Mouse (Mus musculus) liver, embryonic 15.5 days (tissue): ENCODE data around the gene Tada2b. TPM values are rescaled to one million over a fixed set of nuclear protein-coding genes. Genes with fewer than 3 reads are reported as not detected.

Experiments used
- ATAC-seq: fragments of 200-750 bp; cut with Nextera tagmentation; 2 replicates; pipeline ENCODE4 v1.8.0; 2017; ENCODE audit warnings: moderate number of reproducible peaks, mild to moderate bottlenecking, moderate library complexity; ENCODE audit not compliant: insufficient read depth
- H3K27ac ChIP-seq: fragments of 300-500 bp; sonication (generic); replicated peaks from 2 replicates; pipeline ENCODE4 v1.5.1; 2015; ENCODE audit warnings: mild to moderate bottlenecking, inconsistent platforms
- H3K27me3 ChIP-seq: fragments of 300-500 bp; sonication (generic); 2 replicates; pipeline ENCODE4 v1.6.1; 2015; ENCODE audit warnings: mild to moderate bottlenecking, inconsistent platforms
- H3K36me3 ChIP-seq: fragments of 300-500 bp; sonication (generic); replicated peaks from 2 replicates; pipeline ENCODE4 v1.6.1; 2015; ENCODE audit warnings: moderate library complexity, mild to moderate bottlenecking, inconsistent platforms
- H3K4me1 ChIP-seq: fragments of 300-500 bp; sonication (generic); replicated peaks from 2 replicates; pipeline ENCODE4 v1.6.1; 2015; ENCODE audit warnings: inconsistent platforms
- H3K4me2 ChIP-seq: fragments of 300-500 bp; sonication (generic); 2 replicates; pipeline ENCODE4 v1.6.1; 2015; ENCODE audit warnings: moderate library complexity, mild to moderate bottlenecking, inconsistent platforms
- H3K4me3 ChIP-seq: fragments of 300-500 bp; sonication (generic); replicated peaks from 2 replicates; pipeline ENCODE4 v1.5.1; 2015; ENCODE audit warnings: mild to moderate bottlenecking, inconsistent platforms
- H3K9ac ChIP-seq: fragments of 300-500 bp; sonication (generic); 2 replicates; pipeline ENCODE4 v1.6.1; 2015; ENCODE audit warnings: moderate library complexity, mild to moderate bottlenecking, inconsistent platforms
- H3K9me3 ChIP-seq: fragments of 300-500 bp; sonication (generic); replicated peaks from 2 replicates; pipeline ENCODE4 v1.6.1; 2016; ENCODE audit warnings: inconsistent platforms
- WGBS: fragments of 180-500 bp; shearing (Covaris S2); methylation state at CpG from one replicate; pipeline ENCODE4 v1.1.7; 2015; ENCODE audit warnings: mixed read lengths; ENCODE audit not compliant: insufficient replicate concordance; 5-methylcytosine and 5-hydroxymethylcytosine counted together
- polyA plus RNA-seq: library from polyadenylated mRNA; unstranded; fragments of >200 nt; fragmentation: Nextera tagmentation; extraction: Ambion mirVana; gene quantifications from 2 replicates; pipeline ENCODE4 v1.2.1, GENCODE M21; 2015

Gene Tada2b
- polyA plus RNA-seq, 1 experiment from 2014 or later, result 0.74 TPM

GRCm38 (mm10) chr5:36480398-36480797 lies 3.7 kb downstream of the Tada2b start:
- no peak for ATAC-seq
- WGBS, result 66% methylated on average over 4 of the region's 4 CpGs
- no peak overlapping the region for H3K9ac ChIP-seq
- peaks cover 9% of the 10 kb centered on the region for H3K27me3 ChIP-seq
- no peaks in the 10 kb centered on the region for H3K9me3 ChIP-seq
- H3K27ac ChIP-seq, result no peak overlapping the region
- H3K4me1 ChIP-seq, result peaks cover 72% of the 10 kb centered on the region
- no peak overlapping the region for H3K4me3 ChIP-seq
- no peak overlapping the region for H3K4me2 ChIP-seq
- H3K36me3 ChIP-seq, result peaks cover 12% of the 10 kb centered on the region

DNA sequence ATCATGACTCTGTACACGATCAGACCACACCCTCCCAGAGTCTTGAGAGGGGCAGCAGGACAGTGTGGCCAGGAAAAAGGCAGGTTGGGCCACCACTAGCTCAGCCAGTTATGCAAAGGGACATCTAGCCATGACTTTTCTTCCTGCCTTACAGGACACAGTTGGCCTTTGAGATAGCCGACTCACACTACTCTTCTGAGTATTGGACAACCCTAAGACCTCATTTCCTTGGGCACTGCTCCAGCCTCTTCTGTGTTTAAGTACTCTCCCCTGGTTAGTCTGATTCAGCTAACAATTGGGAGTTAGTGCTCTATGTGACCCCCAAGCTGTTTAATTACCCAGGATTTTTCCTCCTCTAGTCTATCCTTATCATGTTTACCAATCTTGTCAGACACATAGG lies 4.3 kb downstream of the Tada2b start:
- no peak overlapping the region for H3K27ac ChIP-seq
- H3K4me3 ChIP-seq, result no peak overlapping the region
- H3K27me3 ChIP-seq, result peaks cover 2% of the 10 kb centered on the region; the same call in 1 of the 2 replicates
- H3K4me1 ChIP-seq, result peaks cover 65% of the 10 kb centered on the region
- peaks cover 16% of the 10 kb centered on the region for H3K36me3 ChIP-seq
- no peaks in the 10 kb centered on the region for H3K9me3 ChIP-seq
- no peak for ATAC-seq
- no peak overlapping the region for H3K9ac ChIP-seq
- WGBS, result 39% methylated on average over 2 of the region's 2 CpGs
- H3K4me2 ChIP-seq, result no peak overlapping the region

- no peaks in the 10 kb centered on the region for H3K27me3 ChIP-seq
- no peak for ATAC-seq
Observed at GRCm38 (mm10) chr5:36478540-36479420, 5.3 kb downstream of the Tada2b start.

DNA sequence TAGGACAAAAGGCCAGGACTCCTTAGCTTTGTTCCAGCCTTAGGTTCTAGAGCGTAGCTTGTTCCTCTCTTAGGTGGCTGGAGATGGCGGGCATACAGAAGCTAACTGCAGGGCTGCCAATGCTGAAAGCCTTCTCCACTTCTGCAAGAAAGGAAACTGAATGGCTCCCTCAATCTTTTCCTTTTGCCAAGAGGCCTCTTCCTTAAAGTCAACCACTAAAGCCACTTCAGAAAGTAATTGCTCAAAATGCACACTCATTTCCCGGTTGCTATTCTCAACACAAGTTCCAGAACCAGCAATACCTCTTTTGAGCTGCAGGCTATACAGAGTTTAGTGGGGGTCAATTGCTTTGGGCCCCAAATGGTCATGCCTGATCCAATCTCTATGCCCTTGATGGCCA lies 6.6 kb downstream of the Tada2b start:
- Histone ChIP-seq H3K27me3 (no peaks in the 10 kb centered on the region), H3K4me3 (no peak overlapping the region), H3K27ac (no peak overlapping the region), H3K4me2 (no peak overlapping the region; the same call in 1 of the 2 replicates), H3K9me3 (no peaks in the 10 kb centered on the region), H3K36me3 (peaks cover 32% of the 10 kb centered on the region), H3K4me1 (peaks cover 51% of the 10 kb centered on the region), H3K9ac (no peak overlapping the region)
- 42% methylated on average over 3 of the region's 3 CpGs for WGBS
- no peak for ATAC-seq

More at GRCm38 (mm10) chr5:36478540-36479420, 5.3 kb downstream of the Tada2b start:
- Histone ChIP-seq H3K4me3 (no peak overlapping the region), H3K4me2 (no peak overlapping the region), H3K36me3 (peaks cover 22% of the 10 kb centered on the region), H3K27ac (no peak overlapping the region), H3K9ac (no peak overlapping the region), H3K9me3 (no peaks in the 10 kb centered on the region), H3K4me1 (peaks cover 63% of the 10 kb centered on the region)
- WGBS, result 64% methylated on average over 6 of the region's 6 CpGs

DNA sequence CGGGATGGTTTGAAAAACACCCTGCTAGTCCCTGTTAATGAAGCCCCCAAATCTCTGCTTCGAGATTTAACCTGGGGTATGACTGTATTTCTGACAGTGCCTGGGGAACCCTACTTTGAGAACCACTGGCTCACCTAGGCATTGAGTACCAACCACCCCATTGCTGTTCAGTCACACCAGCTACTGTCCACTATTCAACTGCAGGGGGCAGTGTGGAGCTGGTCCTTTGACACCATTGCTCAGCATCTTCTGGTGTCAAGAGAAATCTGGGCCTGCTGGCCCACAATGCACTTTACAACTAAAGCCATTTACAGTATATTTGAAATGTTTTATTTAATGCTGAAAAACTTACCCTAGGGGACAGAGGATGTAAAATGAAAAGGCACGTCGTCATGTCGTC lies 9.8 kb downstream of the Tada2b start:
- no peak overlapping the region for H3K9ac ChIP-seq
- 78% methylated on average over 5 of the region's 5 CpGs for WGBS
- no peak; the same call in 1 of the 2 replicates for ATAC-seq

DNA sequence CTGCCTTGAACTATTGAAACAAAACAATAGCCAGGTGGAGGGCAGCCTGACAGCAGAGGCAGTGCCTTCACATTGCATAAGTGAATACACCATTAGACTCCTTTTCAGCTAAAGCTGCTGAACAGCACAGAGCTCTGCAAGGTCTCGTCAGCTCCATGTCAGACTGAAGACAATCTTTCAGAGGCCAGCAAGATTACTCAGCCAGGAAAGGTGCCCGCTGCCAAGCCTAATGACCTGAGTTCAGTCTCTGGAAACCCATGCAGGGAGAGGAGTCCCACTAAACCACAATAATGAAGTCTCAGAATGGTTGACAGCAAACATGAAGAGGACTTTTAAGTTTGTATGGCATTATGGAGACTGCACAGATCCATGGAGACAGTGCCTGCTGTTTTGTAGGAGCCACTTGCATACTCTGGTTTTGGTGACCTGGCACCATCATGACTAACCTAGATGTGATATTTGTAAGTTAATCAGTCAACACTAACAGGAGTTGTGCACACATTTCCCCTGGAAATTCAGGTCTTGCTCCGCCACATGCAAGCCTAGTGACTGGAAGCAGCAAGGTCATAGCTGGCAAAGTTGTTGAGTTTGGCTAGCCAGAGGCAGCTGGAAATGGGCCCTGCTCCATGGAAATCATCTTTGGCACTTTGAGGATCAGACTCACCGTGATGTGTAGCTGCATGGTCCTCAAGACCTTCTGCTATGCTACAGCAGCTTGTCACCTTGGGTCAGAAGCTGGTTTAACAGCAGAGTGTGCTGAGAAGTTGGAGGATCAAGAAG lies 11.0 kb downstream of the Tada2b start:
- H3K36me3 ChIP-seq, result peaks cover 75% of the 10 kb centered on the region
- H3K9me3 ChIP-seq, result no peaks in the 10 kb centered on the region
- 75% methylated on average over 4 of the region's 4 CpGs for WGBS
- H3K4me3 ChIP-seq, result no peak overlapping the region
- H3K4me2 ChIP-seq, result no peak overlapping the region
- no peak overlapping the region for H3K9ac ChIP-seq
- no peak for ATAC-seq
- H3K27ac ChIP-seq, result no peak overlapping the region
- no peaks in the 10 kb centered on the region for H3K27me3 ChIP-seq
- peaks cover 10% of the 10 kb centered on the region for H3K4me1 ChIP-seq

More for the DNA sequence above, 9.8 kb downstream of the Tada2b start:
- Histone ChIP-seq H3K4me2 (no peak overlapping the region), H3K4me3 (no peak overlapping the region), H3K9me3 (no peaks in the 10 kb centered on the region), H3K27me3 (no peaks in the 10 kb centered on the region), H3K4me1 (peaks cover 20% of the 10 kb centered on the region), H3K27ac (no peak overlapping the region), H3K36me3 (peaks cover 64% of the 10 kb centered on the region)

- 85% methylated on average over 8 of the region's 8 CpGs for WGBS
- Histone ChIP-seq H3K36me3 (peaks cover 76% of the 10 kb centered on the region), H3K4me1 (peaks cover 9% of the 10 kb centered on the region), H3K27me3 (no peaks in the 10 kb centered on the region), H3K4me2 (no peak overlapping the region), H3K9ac (no peak overlapping the region), H3K9me3 (no peaks in the 10 kb centered on the region), H3K27ac (no peak overlapping the region), H3K4me3 (no peak overlapping the region)
- ATAC-seq, result no peak
Observed at GRCm38 (mm10) chr5:36471206-36471605, 12.9 kb downstream of the Tada2b start.

DNA sequence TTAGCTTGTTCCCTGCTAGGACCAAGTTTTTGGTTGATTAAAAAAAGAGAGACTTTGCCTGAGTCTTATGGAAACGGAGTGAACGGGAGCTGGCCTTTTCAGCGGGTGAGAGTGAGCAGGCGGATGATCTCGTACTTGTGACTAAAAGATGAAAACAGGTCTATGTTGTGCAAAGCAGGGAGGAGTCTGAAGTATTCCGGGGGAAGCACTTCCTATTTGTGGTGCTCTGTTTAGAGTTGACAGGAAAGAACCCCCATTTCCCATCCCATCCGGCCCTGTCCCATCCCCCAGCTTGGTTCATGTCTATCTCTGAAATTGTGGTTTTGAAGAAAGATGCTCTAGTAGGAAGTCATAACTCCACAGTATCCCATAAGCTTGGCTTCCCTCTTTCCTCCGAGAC lies 18.2 kb downstream of the Tada2b start:
- Histone ChIP-seq H3K4me3 (peak overlapping the region; percentile 87), H3K4me2 (peak overlapping the region; percentile 94), H3K27me3 (no peaks in the 10 kb centered on the region), H3K9ac (peak overlapping the region; percentile 79), H3K36me3 (peaks cover 34% of the 10 kb centered on the region), H3K9me3 (no peaks in the 10 kb centered on the region), H3K27ac (peak overlapping the region; percentile 85), H3K4me1 (peaks cover 34% of the 10 kb centered on the region)
- WGBS, result 3% methylated on average over 8 of the region's 8 CpGs
- ATAC-seq, result no peak

DNA sequence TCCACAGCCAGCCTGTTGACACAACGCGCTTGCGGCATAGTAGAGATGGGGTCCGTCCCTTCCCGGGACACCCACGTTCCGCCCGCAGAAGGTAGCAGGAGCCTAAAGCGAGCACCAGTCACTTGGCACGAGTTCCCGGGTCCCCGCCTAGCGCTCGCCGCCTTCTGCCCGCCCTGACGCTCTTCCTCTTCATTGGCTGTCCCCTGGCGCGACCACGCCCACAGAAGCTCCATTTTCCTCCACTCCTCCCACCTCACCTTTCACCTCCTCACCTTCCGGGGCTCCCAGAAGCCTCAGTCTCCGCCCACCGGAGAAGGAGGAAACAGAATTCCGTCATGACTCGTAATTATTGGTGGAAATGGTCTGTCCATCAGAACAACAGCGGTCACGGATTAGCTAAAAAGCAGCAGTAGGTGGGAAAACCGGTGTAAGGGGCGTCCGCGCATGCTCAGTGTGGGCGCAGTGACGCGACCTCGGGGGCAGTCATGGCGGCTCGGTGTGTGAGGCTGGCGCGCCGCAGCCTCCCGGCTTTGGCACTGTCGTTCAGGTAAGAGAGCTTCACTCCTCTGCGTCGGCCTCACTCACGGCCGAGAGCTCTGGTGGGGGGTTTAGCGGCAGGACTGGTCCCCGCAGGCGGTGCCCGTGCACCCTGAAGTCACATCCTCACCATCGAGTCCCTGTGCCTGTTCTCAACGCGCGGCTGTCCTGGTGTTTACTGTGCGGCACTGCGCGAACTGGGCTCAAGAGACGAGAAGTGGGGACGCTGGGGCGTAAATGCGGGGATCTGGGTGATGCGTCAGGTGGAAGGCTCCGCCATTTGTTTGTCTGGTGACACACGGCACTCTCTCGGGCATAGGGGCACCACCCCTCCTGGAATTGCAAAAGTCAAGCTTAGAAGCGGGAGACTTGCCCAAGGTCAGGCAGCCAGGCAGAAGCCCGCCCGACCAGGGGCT lies 19.1 kb downstream of the Tada2b start, which contains the start of gene Grpel1:
Grpel1 (plus strand) TSS at position 290 of the 953 bp plus-strand sequence.
- peak within 1 kb of the TSS; percentile 87 for H3K4me3 ChIP-seq
- H3K9me3 ChIP-seq, result no peaks in the 10 kb centered on the region
- WGBS, result under 1% methylated on average over 68 of the region's 68 CpGs
- H3K27me3 ChIP-seq, result no peaks in the 10 kb centered on the region
- H3K9ac ChIP-seq, result peak within 1 kb of the TSS; percentile 79
- H3K4me1 ChIP-seq, result peaks cover 34% of the 10 kb centered on the region
- H3K4me2 ChIP-seq, result peak within 1 kb of the TSS; percentile 94
- peak; percentile 94 for ATAC-seq
- peak within 1 kb of the TSS; percentile 85 for H3K27ac ChIP-seq
- peaks cover 25% of the 10 kb centered on the region for H3K36me3 ChIP-seq

GRCm38 (mm10) chr5:36463391-36463790 lies 20.7 kb downstream of the Tada2b start:
- no peaks in the 10 kb centered on the region for H3K9me3 ChIP-seq
- no peak for ATAC-seq
- no peak overlapping the region for H3K4me2 ChIP-seq
- no peaks in the 10 kb centered on the region for H3K27me3 ChIP-seq
- no peak overlapping the region for H3K27ac ChIP-seq
- no peak overlapping the region for H3K4me3 ChIP-seq
- 61% methylated on average over 5 of the region's 5 CpGs for WGBS
- H3K9ac ChIP-seq, result no peak overlapping the region
- H3K4me1 ChIP-seq, result peaks cover 34% of the 10 kb centered on the region
- peaks cover 10% of the 10 kb centered on the region for H3K36me3 ChIP-seq
